Mouse (Mus musculus) myocyte (in vitro differentiated cells): ENCODE data around the gene Cep152. TPM values are rescaled to one million over a fixed set of nuclear protein-coding genes. Genes with fewer than 3 reads are reported as not detected.
A peak's percentile ranks its signal among the peaks of the same experiment; 100 is the strongest.

Experiments
- H3K27me3 ChIP-seq: one replicate; pipeline ENCODE4 v1.6.1; 2011; ENCODE audit not compliant: control insufficient read depth, insufficient read depth, insufficient read length
- H3K36me3 ChIP-seq: one replicate; pipeline ENCODE4 v1.6.1; 2011; ENCODE audit not compliant: control insufficient read depth, insufficient read depth
- H3K4me2 ChIP-seq: one replicate; pipeline ENCODE4 v1.6.1; 2011; ENCODE audit warnings: low read depth, control low read depth
- H3K4me3 ChIP-seq: one replicate; pipeline ENCODE4 v1.5.1; 2011; ENCODE audit warnings: mild to moderate bottlenecking, control low read depth, moderate library complexity
- H3K79me2 ChIP-seq: one replicate; pipeline ENCODE4 v1.6.1; 2011; ENCODE audit not compliant: control insufficient read depth, insufficient read depth
- H3ac ChIP-seq: one replicate; pipeline ENCODE4 v1.6.1; 2011; ENCODE audit not compliant: control insufficient read depth, insufficient read length
- CEBPB ChIP-seq: IDR thresholded peaks from 2 replicates; pipeline ENCODE4 v1.6.1; 2011; ENCODE audit warnings: mild to moderate bottlenecking, moderate library complexity; ENCODE audit not compliant: poor library complexity, insufficient read depth, severe bottlenecking
- E2F4 ChIP-seq: IDR thresholded peaks from one replicate; pipeline ENCODE4 v1.6.1; 2011; ENCODE audit warnings: mild to moderate bottlenecking, control low read depth, moderate library complexity; ENCODE audit not compliant: insufficient read depth
- MAX ChIP-seq: IDR thresholded peaks from one replicate; pipeline ENCODE4 v1.6.1; 2011; ENCODE audit warnings: low read depth, mild to moderate bottlenecking, control low read depth
- MYOD1 ChIP-seq, 3 experiments: IDR thresholded peaks; one replicate each; pipeline ENCODE4 v1.6.1; 2011; ENCODE audit warnings: control low read depth in 2 of 3, low read depth in 2 of 3, mild to moderate bottlenecking in 2 of 3, moderate library complexity in 1 of 3; ENCODE audit not compliant: insufficient read length in 2 of 3, control insufficient read depth in 1 of 3
- MYOG ChIP-seq, 3 experiments: IDR thresholded peaks; one replicate each; pipeline ENCODE4 v1.6.1; 2011; ENCODE audit warnings: control low read depth in 2 of 3, low read depth in 2 of 3, mild to moderate bottlenecking in 2 of 3; ENCODE audit not compliant: insufficient read length in 2 of 3, control insufficient read depth in 1 of 3, insufficient read depth in 1 of 3
- POLR2A ChIP-seq: IDR thresholded peaks from one replicate; pipeline ENCODE4 v1.6.1; 2011; ENCODE audit warnings: low read depth, mild to moderate bottlenecking, control low read depth, moderate library complexity; ENCODE audit not compliant: insufficient read length
- POLR2AphosphoS2 ChIP-seq: IDR thresholded peaks from one replicate; pipeline ENCODE4 v1.6.1; 2011; ENCODE audit warnings: low read depth, control low read depth; ENCODE audit not compliant: insufficient read length
- REST ChIP-seq: IDR thresholded peaks from one replicate; pipeline ENCODE4 v1.6.1; 2011; ENCODE audit warnings: mild to moderate bottlenecking, control low read depth, moderate library complexity; ENCODE audit not compliant: insufficient read depth, insufficient read length
- SRF ChIP-seq: IDR thresholded peaks from one replicate; pipeline ENCODE4 v1.6.1; 2011; ENCODE audit warnings: low read depth; ENCODE audit not compliant: control insufficient read depth, insufficient read length
- TCF12 ChIP-seq: IDR thresholded peaks from one replicate; pipeline ENCODE4 v1.6.1; 2011; ENCODE audit warnings: mild to moderate bottlenecking, control low read depth; ENCODE audit not compliant: poor library complexity, insufficient read depth, severe bottlenecking
- USF1 ChIP-seq: IDR thresholded peaks from one replicate; pipeline ENCODE4 v1.6.1; 2011; ENCODE audit warnings: low read depth, mild to moderate bottlenecking, control low read depth, moderate library complexity
- polyA plus RNA-seq: library from polyadenylated mRNA; unstranded; fragments of >200 nt; fragmentation: generic; extraction: Trizol; gene quantifications from one replicate; pipeline ENCODE4 v1.2.1, GENCODE M21; 2012; ENCODE audit warnings: missing spikeins

Gene Cep152
- polyA plus RNA-seq, 1 experiment: 0.80 TPM

- Histone ChIP-seq H3K4me3 (no peak overlapping the region), H3K4me2 (peak overlapping the region; percentile 44)
These were observed 94.2 kb downstream of the Cep152 start for GRCm38 (mm10) chr2:125530665-125531064.

GRCm38 (mm10) chr2:125526566-125526965, 98.3 kb downstream of the Cep152 start:
- H3K36me3 ChIP-seq: no peaks in the 10 kb centered on the region
- no peaks in the 10 kb centered on the region for H3K27me3 ChIP-seq
- H3K4me3 ChIP-seq: no peak overlapping the region
- no peak overlapping the region for H3ac ChIP-seq
- no peaks in the 10 kb centered on the region for H3K79me2 ChIP-seq
- peak overlapping the region; percentile 10 for H3K4me2 ChIP-seq
- no peak for TF ChIP-seq CEBPB
- no peak for TF ChIP-seq MYOD1 (IDR thresholded peaks at IDR 0.05; ENCODE audit: control insufficient read depth in 1 of 3, insufficient read length in 2 of 3, low read depth in 2 of 3)
- TF ChIP-seq REST: no peak
- no peak for TF ChIP-seq USF1
- TF ChIP-seq TCF12: no peak
- no peak for TF ChIP-seq MYOG (IDR thresholded peaks at IDR 0.05; ENCODE audit: control insufficient read depth in 1 of 3, insufficient read depth in 1 of 3, insufficient read length in 2 of 3, low read depth in 2 of 3)
- no peak for TF ChIP-seq SRF
- TF ChIP-seq MAX: no peak

More at GRCm38 (mm10) chr2:125530665-125531064, 94.2 kb downstream of the Cep152 start:
- Histone ChIP-seq H3K27me3 (no peaks in the 10 kb centered on the region), H3K79me2 (no peaks in the 10 kb centered on the region), H3K36me3 (no peaks in the 10 kb centered on the region), H3ac (no peak overlapping the region)
- TF ChIP-seq E2F4 (no peak), USF1 (no peak), MAX (no peak), POLR2AphosphoS2 (no peak)

GRCm38 (mm10) chr2:125525484-125525883, 99.4 kb downstream of the Cep152 start:
- Histone ChIP-seq H3K4me3 (no peak overlapping the region), H3ac (no peak overlapping the region), H3K27me3 (no peaks in the 10 kb centered on the region), H3K79me2 (no peaks in the 10 kb centered on the region), H3K36me3 (no peaks in the 10 kb centered on the region), H3K4me2 (no peak overlapping the region)
- TF ChIP-seq TCF12 (no peak), MYOG (IDR thresholded peaks at IDR 0.05; ENCODE audit: control insufficient read depth in 1 of 3, insufficient read depth in 1 of 3, insufficient read length in 2 of 3, low read depth in 2 of 3) (no peak), CEBPB (no peak), SRF (no peak)

GRCm38 (mm10) chr2:125516594-125516993, 108.3 kb downstream of the Cep152 start:
- peak overlapping the region; percentile 5 for H3K4me2 ChIP-seq
- no peaks in the 10 kb centered on the region for H3K27me3 ChIP-seq
- TF ChIP-seq USF1 (no peak), TCF12 (no peak), POLR2AphosphoS2 (no peak), MYOD1 (IDR thresholded peaks at IDR 0.05; ENCODE audit: control insufficient read depth in 1 of 3, insufficient read length in 2 of 3, low read depth in 2 of 3) (no peak), SRF (no peak), CEBPB (no peak), POLR2A (no peak), MAX (no peak), MYOG (IDR thresholded peaks at IDR 0.05; ENCODE audit: control insufficient read depth in 1 of 3, insufficient read depth in 1 of 3, insufficient read length in 2 of 3, low read depth in 2 of 3) (no peak)
- no peaks in the 10 kb centered on the region for H3K79me2 ChIP-seq
- no peaks in the 10 kb centered on the region for H3K36me3 ChIP-seq
- H3ac ChIP-seq: no peak overlapping the region
- H3K4me3 ChIP-seq: no peak overlapping the region

- no peaks in the 10 kb centered on the region for H3K27me3 ChIP-seq
- H3K36me3 ChIP-seq: no peaks in the 10 kb centered on the region
- no peak overlapping the region for H3ac ChIP-seq
- no peaks in the 10 kb centered on the region for H3K79me2 ChIP-seq
- no peak overlapping the region for H3K4me3 ChIP-seq
- no peak for TF ChIP-seq SRF
- TF ChIP-seq POLR2A: no peak
- TF ChIP-seq REST: no peak
- no peak for TF ChIP-seq MAX
- TF ChIP-seq CEBPB: no peak
- H3K4me2 ChIP-seq: no peak overlapping the region
These were observed 109.4 kb downstream of the Cep152 start for GRCm38 (mm10) chr2:125515291-125516057.
